Mouse (Mus musculus) adrenal gland, adult 18-20 months (tissue): Measurements from ENCODE around the gene Gpr87. TPM values are rescaled to one million over a fixed set of nuclear protein-coding genes. Genes with fewer than 3 reads are reported as not detected.
A peak's percentile ranks its signal among the peaks of the same experiment; 100 is the strongest.

Experiments used
- DNase-seq, 2 experiments: peaks; one replicate each; pipeline ENCODE4 v3.0.0; 2021 to 2022; ENCODE audit warnings: low spot score in 2 of 2
- long read RNA-seq, 2 experiments: library from polyadenylated mRNA; stranded (forward); transcript quantifications; one replicate each; pipeline ENCODE4 v2.0.0; 2021
- total RNA-seq, 2 experiments: library from RNA; stranded (reverse); gene quantifications; 1 replicate in 1 of 2; 2 replicates in 1 of 2; pipeline ENCODE4 v1.2.3; 2021

Gpr87 gene
- not detected for total RNA-seq
- long read RNA-seq, experiment 1: 0 reads
- long read RNA-seq, experiment 2: 0 reads

GRCm38 (mm10) chr3:59194938-59195337 is at the start of gene Gpr87:
Gene Gpr87 (minus strand): TSS chr3:59195104.
- DNase-seq: no peak

GRCm38 (mm10) chr3:59243384-59243783 is 48.5 kb upstream of the Gpr87 start:
- no peak for DNase-seq

DNA sequence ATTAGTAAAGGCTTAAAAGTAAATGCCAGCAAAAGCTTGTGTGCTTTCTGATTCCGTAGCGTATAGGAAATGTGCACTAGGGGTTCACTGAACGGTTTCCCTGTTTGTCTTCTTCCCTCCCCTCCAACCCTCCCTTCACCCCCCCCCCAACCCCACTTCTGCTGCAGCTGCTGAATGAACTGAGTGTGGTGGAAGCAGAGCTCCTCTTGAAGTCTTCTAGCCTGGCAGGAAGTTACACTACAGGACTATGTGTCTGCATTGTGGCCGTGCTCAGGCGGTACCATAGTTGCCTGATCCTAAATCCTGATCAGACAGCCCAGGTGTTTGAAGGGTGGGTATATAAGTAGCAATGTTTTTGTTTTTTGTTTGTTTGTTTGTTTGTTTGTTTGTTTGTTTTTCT is 40.0 kb upstream of the Gpr87 start:
- DNase-seq: no peak

GRCm38 (mm10) chr3:59230912-59231311 is 36.0 kb upstream of the Gpr87 start:
- no peak for DNase-seq

- no peak for DNase-seq
Observed at GRCm38 (mm10) chr3:59228730-59229551, 34.0 kb upstream of the Gpr87 start.

DNA sequence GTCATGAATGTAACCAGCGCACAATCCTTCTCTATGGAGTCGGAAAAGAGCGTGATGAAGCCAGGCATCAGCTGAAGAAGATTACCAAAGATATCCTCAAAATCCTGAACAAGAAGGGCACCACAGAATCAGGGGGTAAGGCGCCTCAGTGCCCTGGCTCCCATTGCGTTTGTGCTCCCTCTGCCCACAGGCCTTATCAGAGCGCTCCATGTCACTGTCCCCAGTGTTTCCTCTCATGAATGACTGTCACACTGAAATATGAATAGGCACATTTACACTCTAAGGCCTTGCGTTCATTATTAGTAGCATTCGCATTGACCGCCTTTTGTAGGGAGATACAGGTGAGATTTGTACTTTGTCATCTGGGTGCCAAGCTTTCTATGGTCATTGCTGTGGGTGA is 32.8 kb upstream of the Gpr87 start:
- no peak for DNase-seq

GRCm38 (mm10) chr3:59225411-59225810 is 30.5 kb upstream of the Gpr87 start:
- no peak for DNase-seq

- DNase-seq: no peak
Observed at GRCm38 (mm10) chr3:59222303-59222702, 27.4 kb upstream of the Gpr87 start.

GRCm38 (mm10) chr3:59219326-59219725 is 24.4 kb upstream of the Gpr87 start:
- no peak for DNase-seq

GRCm38 (mm10) chr3:59217211-59217610 is 22.3 kb upstream of the Gpr87 start:
- DNase-seq: no peak

DNA sequence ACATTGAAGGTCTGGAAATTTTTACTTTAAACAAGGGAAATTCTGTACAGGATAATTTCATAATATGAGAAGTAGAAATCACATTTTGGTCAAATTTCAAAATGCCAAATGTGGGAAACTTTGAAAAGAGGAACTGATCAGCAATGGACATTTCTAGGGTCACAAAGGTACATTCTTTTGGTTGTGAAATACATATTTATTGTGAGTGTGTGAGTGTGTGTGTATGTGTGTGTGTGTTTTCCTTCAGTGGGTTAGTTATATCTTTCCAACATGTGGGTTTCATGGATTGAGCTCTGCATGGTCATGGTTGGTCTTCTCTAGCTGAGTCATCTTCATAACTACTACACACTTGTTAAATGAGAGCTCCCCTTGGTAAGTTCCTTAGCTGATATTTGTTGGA is 17.5 kb upstream of the Gpr87 start:
- DNase-seq: no peak

DNA sequence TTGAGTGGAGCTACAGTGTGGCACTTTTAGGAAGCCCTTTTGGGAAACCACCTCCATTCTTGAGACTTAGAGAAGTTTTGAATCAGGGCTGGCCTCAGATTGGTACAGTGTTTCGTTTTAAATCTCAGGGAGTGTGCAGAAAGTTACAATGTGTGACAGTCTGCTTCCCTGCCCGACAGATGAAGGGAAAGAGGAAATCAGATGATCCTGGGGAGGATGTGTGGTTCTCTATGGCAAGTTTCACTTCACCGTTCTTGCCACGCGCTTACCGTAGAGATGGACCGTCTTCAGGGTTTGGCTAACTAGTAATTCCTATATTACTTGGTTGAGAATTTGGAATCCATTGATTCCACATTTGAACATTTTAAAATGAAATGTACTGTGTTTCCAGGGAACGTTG is 16.9 kb upstream of the Gpr87 start:
- DNase-seq: no peak

DNA sequence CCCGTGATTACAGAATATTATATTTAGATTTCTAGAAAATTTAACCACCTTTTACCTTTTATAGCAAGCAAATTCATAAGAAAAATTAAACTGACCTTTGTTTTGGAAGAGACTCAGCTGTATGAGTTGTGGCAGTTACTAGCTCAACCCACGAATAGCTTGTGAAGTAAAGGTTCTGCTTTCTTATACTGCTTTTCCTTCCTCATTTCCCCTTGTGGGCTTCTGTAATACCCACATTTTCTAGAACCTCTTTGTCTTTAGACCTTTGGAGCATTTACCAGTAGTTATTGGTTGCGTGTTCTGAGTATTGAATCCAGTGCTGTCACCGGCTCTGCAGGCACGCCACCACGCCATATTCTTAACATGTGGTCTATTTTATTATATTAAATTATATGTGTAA is 15.8 kb upstream of the Gpr87 start, which contains the start of gene P2ry13:
Gene P2ry13, minus strand, starts transcription at position 156 of the 400 bp plus-strand sequence.
- DNase-seq: no peak

GRCm38 (mm10) chr3:59210089-59210488 is 15.2 kb upstream of the Gpr87 start:
- no peak for DNase-seq

- DNase-seq: peak in 1 of 2 experiments; percentile 30
Observed at GRCm38 (mm10) chr3:59208650-59209548, 14.0 kb upstream of the Gpr87 start.

- no peak for DNase-seq
Observed at GRCm38 (mm10) chr3:59205941-59206340, 11.0 kb upstream of the Gpr87 start.

DNA sequence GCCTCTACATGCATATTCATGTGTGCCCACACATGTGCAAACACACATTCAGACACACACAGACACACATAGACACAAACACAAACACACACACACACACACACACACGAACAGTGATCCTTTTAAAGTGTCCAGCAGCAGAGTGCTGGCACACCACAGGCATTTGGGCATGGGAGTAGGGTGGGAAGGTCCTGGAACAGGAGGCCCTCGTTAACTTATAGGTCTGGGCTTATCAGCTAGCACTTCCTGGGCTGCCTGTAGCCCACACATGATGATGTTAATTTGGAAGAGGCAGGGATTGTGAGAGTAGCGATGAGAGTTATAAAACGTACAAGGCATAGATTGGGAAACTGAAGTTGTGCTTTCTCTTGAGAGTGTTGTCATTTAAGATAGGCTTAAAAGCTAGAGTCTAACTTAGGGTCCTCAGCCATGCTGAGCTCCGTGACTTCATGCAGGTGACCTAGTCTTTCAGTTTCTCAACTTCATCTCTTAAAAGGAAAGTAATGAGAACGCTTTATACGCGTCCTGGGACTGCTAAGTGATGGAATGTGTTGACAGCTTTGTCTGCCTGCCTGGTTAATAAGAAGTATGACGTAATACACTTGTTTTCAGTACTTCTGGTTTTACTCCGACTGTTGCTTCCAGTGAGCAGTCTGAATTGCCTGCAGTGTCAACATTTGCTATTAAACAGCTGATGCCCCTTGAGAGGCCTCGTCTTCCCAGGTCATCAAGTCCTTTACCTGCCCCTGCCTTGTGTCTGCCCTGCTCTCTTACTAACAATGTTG is 10.0 kb upstream of the Gpr87 start:
- DNase-seq: no peak

DNA sequence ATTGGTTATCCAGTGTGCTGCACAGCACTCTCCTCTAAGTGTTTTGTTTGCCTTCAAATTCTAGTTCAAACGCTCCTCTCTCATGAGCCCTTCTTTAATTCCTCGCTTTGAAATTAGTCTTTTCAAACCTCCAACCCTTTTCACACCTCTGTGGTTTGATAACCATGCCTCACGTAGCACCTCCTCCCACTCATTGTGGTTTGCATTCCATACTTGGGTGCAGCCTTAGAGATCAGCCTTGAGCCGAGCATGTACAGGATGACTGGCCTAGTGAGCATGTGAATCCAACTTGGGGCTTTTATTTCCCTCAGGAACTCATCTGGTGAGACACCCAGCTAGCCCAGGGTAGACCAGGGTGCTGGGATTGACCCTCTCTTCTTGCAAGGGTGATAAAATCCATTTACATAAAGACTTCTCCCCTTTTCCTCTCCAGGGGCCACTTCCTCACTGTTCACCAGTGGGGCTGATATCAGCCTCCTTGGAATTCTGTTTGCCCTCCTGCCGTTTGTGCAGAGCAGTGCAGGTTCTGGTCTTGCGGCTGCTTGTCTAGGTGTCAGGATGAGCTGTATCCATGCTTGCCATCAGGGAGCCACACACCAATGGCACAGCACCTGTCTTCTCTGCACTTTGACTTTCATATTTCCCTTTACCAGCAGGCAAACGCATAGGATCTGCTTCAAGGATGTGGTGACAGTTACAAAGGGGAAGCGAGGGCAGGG is 9.1 kb upstream of the Gpr87 start:
- DNase-seq: no peak

DNA sequence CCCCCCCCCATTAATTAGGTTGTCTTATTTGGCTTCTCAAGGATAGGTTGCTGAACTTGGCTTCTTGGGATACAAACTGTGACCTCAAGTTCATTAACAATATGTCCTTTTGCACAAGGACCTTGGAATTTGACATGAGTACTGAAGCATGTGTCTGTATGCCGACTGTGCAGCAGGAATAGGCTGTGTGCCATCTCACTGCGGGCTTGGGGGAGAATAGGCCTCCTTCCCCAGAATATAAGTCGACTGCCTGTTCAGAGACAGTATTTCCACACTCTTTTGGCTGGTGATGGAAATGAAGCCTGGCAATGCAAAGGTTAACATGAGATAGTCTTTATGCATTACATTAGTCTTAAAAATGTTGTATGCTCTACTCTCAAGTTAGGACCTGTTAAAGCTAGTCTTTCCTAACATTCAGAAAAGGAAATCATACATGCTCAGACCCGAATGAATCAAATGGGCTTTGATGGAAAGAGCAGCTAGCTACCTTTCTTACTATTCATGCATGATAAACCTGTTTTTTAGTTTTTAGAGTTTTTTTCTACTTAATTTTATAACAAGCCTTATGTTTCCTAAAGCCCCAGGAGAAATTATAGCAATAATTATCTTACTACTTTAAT is 2.5 kb upstream of the Gpr87 start:
- no peak for DNase-seq

DNA sequence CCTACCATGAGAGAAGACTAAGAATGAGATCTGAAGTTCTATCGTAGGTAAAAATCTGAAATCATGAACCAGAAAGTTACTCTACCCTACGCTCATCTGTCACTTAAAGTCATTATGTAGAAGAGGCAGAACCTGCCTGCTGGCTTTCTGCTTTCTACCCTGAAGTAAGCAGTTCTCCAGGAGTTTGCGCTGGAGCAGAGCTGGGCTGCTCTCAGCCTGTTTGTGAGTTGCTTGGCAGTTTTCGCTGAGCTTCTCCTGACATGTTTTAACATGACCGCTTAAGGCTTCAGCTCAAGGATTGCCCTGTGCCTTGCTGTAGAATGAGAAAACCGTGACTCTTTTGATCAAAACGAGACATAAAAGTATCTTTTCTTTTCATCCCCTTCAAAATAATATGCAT is 805 bp downstream of the Gpr87 start:
- no peak for DNase-seq
